Mouse (Mus musculus) liver (tissue): ENCODE results near the gene Kcnk2.
"Not testable (repeated sequence)": the region's sequence is repeated elsewhere in the genome, so short reads cannot be mapped to it uniquely, and the experiment has no call there.

Experiments
- DNase-seq: peaks from one replicate; pipeline ENCODE4 v3.0.0-alpha.2; 2020; ENCODE audit warnings: mixed read lengths

Gene Kcnk2

GRCm38 (mm10) chr1:189342416-189343104 is 59.5 kb downstream of the Kcnk2 start:
- no peak for DNase-seq

GRCm38 (mm10) chr1:189341381-189341917 is 60.6 kb downstream of the Kcnk2 start:
- no peak for DNase-seq

GRCm38 (mm10) chr1:189315896-189316295 is 86.2 kb downstream of the Kcnk2 start:
- no peak for DNase-seq

GRCm38 (mm10) chr1:189314495-189314894 is 87.6 kb downstream of the Kcnk2 start:
- DNase-seq: no peak

GRCm38 (mm10) chr1:189313750-189314149 is 88.3 kb downstream of the Kcnk2 start:
- DNase-seq: no peak

GRCm38 (mm10) chr1:189310145-189310544 is 91.9 kb downstream of the Kcnk2 start:
- no peak for DNase-seq

- no peak for DNase-seq
These were observed 97.0 kb downstream of the Kcnk2 start for GRCm38 (mm10) chr1:189304988-189305522.

- no peak for DNase-seq
These were observed 99.1 kb downstream of the Kcnk2 start for GRCm38 (mm10) chr1:189303001-189303400.

- no peak for DNase-seq
These were observed 108.2 kb downstream of the Kcnk2 start for GRCm38 (mm10) chr1:189293679-189294406.

- DNase-seq: no peak
These were observed 111.2 kb downstream of the Kcnk2 start for GRCm38 (mm10) chr1:189290885-189291284.

GRCm38 (mm10) chr1:189288948-189289347 is 113.1 kb downstream of the Kcnk2 start:
- DNase-seq: no peak

- DNase-seq: no peak
These were observed 129.8 kb downstream of the Kcnk2 start for GRCm38 (mm10) chr1:189272281-189272680.

- no peak for DNase-seq
These were observed 148.4 kb downstream of the Kcnk2 start for GRCm38 (mm10) chr1:189253631-189254030.

GRCm38 (mm10) chr1:189253207-189253606 is 148.9 kb downstream of the Kcnk2 start:
- DNase-seq: peak; percentile 7

GRCm38 (mm10) chr1:189243206-189243605 is 158.9 kb downstream of the Kcnk2 start:
- not testable (repeated sequence) for DNase-seq

GRCm38 (mm10) chr1:189235261-189235660 is 166.8 kb downstream of the Kcnk2 start:
- no peak for DNase-seq

GRCm38 (mm10) chr1:189232829-189233228 is 169.2 kb downstream of the Kcnk2 start:
- no peak for DNase-seq

- DNase-seq: no peak
These were observed 173.6 kb downstream of the Kcnk2 start for GRCm38 (mm10) chr1:189228222-189229084.

GRCm38 (mm10) chr1:189227479-189227878 is 174.6 kb downstream of the Kcnk2 start:
- DNase-seq: no peak

- DNase-seq: no peak
These were observed 183.0 kb downstream of the Kcnk2 start for GRCm38 (mm10) chr1:189219051-189219450.

- DNase-seq: no peak
These were observed 184.1 kb downstream of the Kcnk2 start for GRCm38 (mm10) chr1:189217751-189218564.

- DNase-seq: no peak
These were observed 186.9 kb downstream of the Kcnk2 start for GRCm38 (mm10) chr1:189215131-189215530.
